ENCODE assay signal across 8 mouse cellular contexts in genomic region chr4:141362937-141363548, GRCm38 (mm10). TPM values are rescaled to one million over a fixed set of nuclear protein-coding genes. Genes with fewer than 3 reads are reported as not detected.
DNase-seq lines count a peak whose midpoint lies in the region.

No protein-coding gene starts in this region.

- peaks cover 33% of the 10 kb centered on the region for H3K4me1 ChIP-seq in forebrain, embryonic 10.5 days
- H3K4me1 ChIP-seq in hindbrain, embryonic 10.5 days (replicated peaks) = peaks cover 54% of the 10 kb centered on the region

- DNase-seq in MEL-GATA-1-ER (ENCODE audit: extremely low read depth, low read depth) = peak; percentile 49
- peak; percentile 21 for DNase-seq in c-Kit-negative CD71-positive TER-119-positive erythroid progenitor cells, embryonic 14.5 days (ENCODE audit: low read depth, low spot score)
- peak; percentile 89 for DNase-seq in forebrain, embryonic 10.5 days (ENCODE audit: extremely low spot score, low spot score)
- peak; percentile 90 for DNase-seq in hindbrain, embryonic 10.5 days (ENCODE audit: low spot score)
- DNase-seq in layer of hippocampus, postnatal 10 days (ENCODE audit: low spot score in 2 of 2) = peak; percentile 87 to 88
- peak; percentile 82 for DNase-seq in lung, postnatal 25 days (ENCODE audit: low spot score)
- DNase-seq in right cerebral cortex, adult 18-20 months = peak; percentile 57
- DNase-seq in urinary bladder, postnatal 25 days (ENCODE audit: low spot score) = peak; percentile 86

- H3K36me3 ChIP-seq in forebrain, embryonic 10.5 days (replicated peaks) = no peaks in the 10 kb centered on the region
- no peaks in the 10 kb centered on the region for H3K36me3 ChIP-seq in hindbrain, embryonic 10.5 days

- WGBS in forebrain, embryonic 10.5 days = 31% methylated on average over 11 of the region's 11 CpGs
- WGBS in hindbrain, embryonic 10.5 days = 31% methylated on average over 11 of the region's 11 CpGs

- H3K9me3 ChIP-seq in forebrain, embryonic 10.5 days = no peaks in the 10 kb centered on the region
- H3K9me3 ChIP-seq in hindbrain, embryonic 10.5 days = no peaks in the 10 kb centered on the region

- no peak overlapping the region for H3K27ac ChIP-seq in forebrain, embryonic 10.5 days
- no peak overlapping the region for H3K27ac ChIP-seq in hindbrain, embryonic 10.5 days

- H3K27me3 ChIP-seq in forebrain, embryonic 10.5 days (ENCODE audit: poor library complexity, severe bottlenecking) = peaks cover 78% of the 10 kb centered on the region
- H3K27me3 ChIP-seq in hindbrain, embryonic 10.5 days (ENCODE audit: insufficient read depth, poor library complexity, severe bottlenecking) = peaks cover 69% of the 10 kb centered on the region

- H3K4me3 ChIP-seq in forebrain, embryonic 10.5 days = no peak overlapping the region
- no peak overlapping the region for H3K4me3 ChIP-seq in hindbrain, embryonic 10.5 days

RNA-seq across cellular contexts. Expression of gene Fam131c, which starts 5.0 kb away (rescaled TPM):
- polyA plus RNA-seq in forebrain, embryonic 10.5 days (2016; fragmentation: Nextera tagmentation; extraction: Ambion mirVana) = 0.55 and 0.63 TPM in 2 replicates
- 0.65 and 0.81 TPM in 2 replicates for polyA plus RNA-seq in hindbrain, embryonic 10.5 days (2016; fragmentation: Nextera tagmentation; extraction: Ambion mirVana)
- total RNA-seq in layer of hippocampus, postnatal 10 days (2021) = 10 to 100 TPM; 10.2 to 10.3 TPM

RNA-seq across cellular contexts. Expression of gene Clcnka, which starts 35.5 kb away (rescaled TPM):
- polyA plus RNA-seq in forebrain, embryonic 10.5 days (2016; fragmentation: Nextera tagmentation; extraction: Ambion mirVana) = 0.05 and 0.06 TPM in 2 replicates
- polyA plus RNA-seq in hindbrain, embryonic 10.5 days (2016; fragmentation: Nextera tagmentation; extraction: Ambion mirVana) = 0.31 and 0.33 TPM in 2 replicates
- not detected for total RNA-seq in layer of hippocampus, postnatal 10 days (2021)

RNA-seq across cellular contexts. Expression of gene Clcnkb, which starts 52.8 kb away (rescaled TPM):
- not detected in 2 replicates for polyA plus RNA-seq in forebrain, embryonic 10.5 days (2016; fragmentation: Nextera tagmentation; extraction: Ambion mirVana)
- polyA plus RNA-seq in hindbrain, embryonic 10.5 days (2016; fragmentation: Nextera tagmentation; extraction: Ambion mirVana) = 0.11 TPM in 1 of 2 replicates, not detected in the other
- total RNA-seq in layer of hippocampus, postnatal 10 days (2021) = not detected

RNA-seq across cellular contexts. Expression of gene Hspb7, which starts 57.5 kb away (rescaled TPM):
- not detected in 2 replicates for polyA plus RNA-seq in forebrain, embryonic 10.5 days (2016; fragmentation: Nextera tagmentation; extraction: Ambion mirVana)
- polyA plus RNA-seq in hindbrain, embryonic 10.5 days (2016; fragmentation: Nextera tagmentation; extraction: Ambion mirVana) = not detected in 2 replicates
- total RNA-seq in layer of hippocampus, postnatal 10 days (2021) = under 1 TPM; 0.11 to 0.16 TPM

Comparison
In these comparisons a context has a peak if more than half of its experiments do, and no peak if none do; other contexts are left out.
1. DNase-seq: peak in every context shown above with its lines; median percentile 90 in hindbrain, embryonic 10.5 days; 89 in forebrain, embryonic 10.5 days; 88 in layer of hippocampus, postnatal 10 days; 86 in urinary bladder, postnatal 25 days; 82 in lung, postnatal 25 days; 57 in right cerebral cortex, adult 18-20 months; 49 in MEL-GATA-1-ER; 21 in c-Kit-negative CD71-positive TER-119-positive erythroid progenitor cells, embryonic 14.5 days.